Mouse (Mus musculus) limb, embryonic 15.5 days (tissue): ENCODE results near the gene Fyn. TPM values are rescaled to one million over a fixed set of nuclear protein-coding genes. Genes with fewer than 3 reads are reported as not detected.

Experiments
- ATAC-seq: fragments of 200-750 bp; cut with Nextera tagmentation; 2 replicates; pipeline ENCODE4 v1.8.0; 2017; ENCODE audit warnings: low read depth, moderate TSS enrichment; ENCODE audit not compliant: insufficient number of reproducible peaks, low FRiP score, low TSS enrichment
- H3K27ac ChIP-seq: fragments of 300-500 bp; sonication (generic); 2 replicates; pipeline ENCODE4 v1.5.1; 2015; ENCODE audit warnings: moderate library complexity, mild to moderate bottlenecking, inconsistent platforms
- H3K27me3 ChIP-seq: fragments of 300-500 bp; sonication (generic); 2 replicates; pipeline ENCODE4 v1.6.1; 2015; ENCODE audit warnings: inconsistent platforms
- H3K36me3 ChIP-seq: fragments of 300-500 bp; sonication (generic); 2 replicates; pipeline ENCODE4 v1.6.1; 2015; ENCODE audit warnings: inconsistent platforms
- H3K4me1 ChIP-seq: fragments of 300-500 bp; sonication (generic); 2 replicates; pipeline ENCODE4 v1.6.1; 2015; ENCODE audit warnings: inconsistent platforms
- H3K4me2 ChIP-seq: fragments of 300-500 bp; sonication (generic); 2 replicates; pipeline ENCODE4 v1.6.1; 2015; ENCODE audit warnings: mild to moderate bottlenecking, inconsistent platforms
- H3K4me3 ChIP-seq: fragments of 300-500 bp; sonication (generic); 2 replicates; pipeline ENCODE4 v1.5.1; 2015; ENCODE audit warnings: mild to moderate bottlenecking, inconsistent platforms
- H3K9ac ChIP-seq: fragments of 300-500 bp; sonication (generic); 2 replicates; pipeline ENCODE4 v1.6.1; 2015; ENCODE audit warnings: inconsistent platforms
- H3K9me3 ChIP-seq: fragments of 300-500 bp; sonication (generic); 2 replicates; pipeline ENCODE4 v1.6.1; 2016; ENCODE audit warnings: inconsistent platforms
- WGBS: fragments of 180-500 bp; shearing (Covaris S2); methylation state at CpG from one replicate; pipeline ENCODE4 v1.1.7; 2015; 5-methylcytosine and 5-hydroxymethylcytosine counted together
- polyA plus RNA-seq: library from polyadenylated mRNA; unstranded; fragments of >200 nt; fragmentation: Nextera tagmentation; extraction: Ambion mirVana; gene quantifications from 2 replicates; pipeline ENCODE4 v1.2.1, GENCODE M21; 2015

The Fyn gene
- polyA plus RNA-seq, 1 experiment from 2014 or later = 38.6 TPM

- H3K4me1 ChIP-seq = peaks cover 65% of the 10 kb centered on the region
- no peaks in the 10 kb centered on the region for H3K27me3 ChIP-seq
- H3K36me3 ChIP-seq = no peaks in the 10 kb centered on the region
- no peak overlapping the region for H3K9ac ChIP-seq
- peak overlapping the region; percentile 81; the same call in 1 of the 2 replicates for H3K27ac ChIP-seq
- WGBS = 68% methylated on average over 3 of the region's 3 CpGs
- H3K4me3 ChIP-seq = no peak overlapping the region
- no peak overlapping the region for H3K4me2 ChIP-seq
- ATAC-seq = no peak
- no peaks in the 10 kb centered on the region for H3K9me3 ChIP-seq
Measured at GRCm38 (mm10) chr10:39535347-39535746, 166.7 kb downstream of the Fyn start.

- Histone ChIP-seq H3K9me3 (no peaks in the 10 kb centered on the region), H3K36me3 (no peaks in the 10 kb centered on the region), H3K4me1 (peaks cover 68% of the 10 kb centered on the region), H3K9ac (no peak overlapping the region), H3K27me3 (no peaks in the 10 kb centered on the region), H3K4me3 (no peak overlapping the region), H3K27ac (peak overlapping the region; percentile 81), H3K4me2 (no peak overlapping the region)
- peak; percentile 45; the same call in 1 of the 2 replicates for ATAC-seq
- WGBS = 27% methylated on average over 11 of the region's 11 CpGs
Measured at GRCm38 (mm10) chr10:39536258-39536657, 167.6 kb downstream of the Fyn start.

GRCm38 (mm10) chr10:39540012-39540647 is 171.5 kb downstream of the Fyn start:
- no peak overlapping the region for H3K9ac ChIP-seq
- H3K4me2 ChIP-seq = no peak overlapping the region
- ATAC-seq = no peak
- H3K4me1 ChIP-seq = peaks cover 74% of the 10 kb centered on the region
- 56% methylated on average over 9 of the region's 9 CpGs for WGBS
- H3K9me3 ChIP-seq = no peaks in the 10 kb centered on the region
- H3K4me3 ChIP-seq = no peak overlapping the region
- H3K36me3 ChIP-seq = peaks cover 5% of the 10 kb centered on the region; the same call in 1 of the 2 replicates
- H3K27ac ChIP-seq = peak overlapping the region; percentile 43
- no peaks in the 10 kb centered on the region for H3K27me3 ChIP-seq

- H3K4me2 ChIP-seq = no peak overlapping the region
- H3K9me3 ChIP-seq = no peaks in the 10 kb centered on the region
- H3K36me3 ChIP-seq = peaks cover 7% of the 10 kb centered on the region; the same call in 1 of the 2 replicates
- H3K4me1 ChIP-seq = peaks cover 71% of the 10 kb centered on the region
- WGBS = 30% methylated on average over 7 of the region's 7 CpGs
- H3K4me3 ChIP-seq = no peak overlapping the region
- no peak for ATAC-seq
- H3K9ac ChIP-seq = no peak overlapping the region
- peak overlapping the region; percentile 86; the same call in 1 of the 2 replicates for H3K27ac ChIP-seq
- H3K27me3 ChIP-seq = no peaks in the 10 kb centered on the region
Measured at GRCm38 (mm10) chr10:39540995-39541394, 172.3 kb downstream of the Fyn start.

- peak overlapping the region; percentile 86 for H3K27ac ChIP-seq
- 52% methylated on average over 6 of the region's 6 CpGs for WGBS
- no peak overlapping the region for H3K4me3 ChIP-seq
- H3K9ac ChIP-seq = no peak overlapping the region
- H3K36me3 ChIP-seq = peaks cover 9% of the 10 kb centered on the region; the same call in 1 of the 2 replicates
- H3K27me3 ChIP-seq = no peaks in the 10 kb centered on the region
- no peak overlapping the region for H3K4me2 ChIP-seq
- H3K4me1 ChIP-seq = peaks cover 68% of the 10 kb centered on the region
- ATAC-seq = no peak
- no peaks in the 10 kb centered on the region for H3K9me3 ChIP-seq
Measured at GRCm38 (mm10) chr10:39541451-39541874, 172.8 kb downstream of the Fyn start.

- 22% methylated on average over 7 of the region's 7 CpGs for WGBS
- Histone ChIP-seq H3K4me1 (peaks cover 67% of the 10 kb centered on the region), H3K27me3 (no peaks in the 10 kb centered on the region), H3K9me3 (no peaks in the 10 kb centered on the region), H3K4me2 (no peak overlapping the region), H3K27ac (peak overlapping the region; percentile 86), H3K36me3 (peaks cover 10% of the 10 kb centered on the region; the same call in 1 of the 2 replicates), H3K9ac (no peak overlapping the region), H3K4me3 (no peak overlapping the region)
- ATAC-seq = no peak; the same call in 1 of the 2 replicates
Measured at GRCm38 (mm10) chr10:39541951-39542521, 173.4 kb downstream of the Fyn start.

GRCm38 (mm10) chr10:39542535-39543257 is 174.0 kb downstream of the Fyn start:
- peak; percentile 33 for ATAC-seq
- WGBS = 45% methylated on average over 15 of the region's 15 CpGs
- Histone ChIP-seq H3K27ac (peak overlapping the region; percentile 86), H3K4me2 (no peak overlapping the region), H3K36me3 (peaks cover 10% of the 10 kb centered on the region; the same call in 1 of the 2 replicates), H3K9ac (no peak overlapping the region), H3K27me3 (no peaks in the 10 kb centered on the region), H3K4me1 (peaks cover 60% of the 10 kb centered on the region), H3K4me3 (no peak overlapping the region), H3K9me3 (no peaks in the 10 kb centered on the region)

- 85% methylated on average over 5 of the region's 5 CpGs for WGBS
Measured at GRCm38 (mm10) chr10:39543258-39543770, 174.7 kb downstream of the Fyn start.

GRCm38 (mm10) chr10:39547369-39548074 is 178.9 kb downstream of the Fyn start:
- 68% methylated on average over 3 of the region's 3 CpGs for WGBS
- Histone ChIP-seq H3K9me3 (no peaks in the 10 kb centered on the region), H3K27ac (no peak overlapping the region), H3K36me3 (peaks cover 15% of the 10 kb centered on the region; the same call in 1 of the 2 replicates), H3K9ac (no peak overlapping the region), H3K4me3 (no peak overlapping the region), H3K4me2 (no peak overlapping the region), H3K27me3 (no peaks in the 10 kb centered on the region), H3K4me1 (peaks cover 42% of the 10 kb centered on the region)
- ATAC-seq = no peak

More at GRCm38 (mm10) chr10:39543258-39543770, 174.7 kb downstream of the Fyn start:
- Histone ChIP-seq H3K4me3 (no peak overlapping the region), H3K9me3 (no peaks in the 10 kb centered on the region), H3K27me3 (no peaks in the 10 kb centered on the region), H3K36me3 (peaks cover 10% of the 10 kb centered on the region; the same call in 1 of the 2 replicates), H3K9ac (no peak overlapping the region), H3K4me1 (peaks cover 56% of the 10 kb centered on the region), H3K4me2 (no peak overlapping the region), H3K27ac (peak overlapping the region; percentile 86)
- ATAC-seq = 0 out of 2 replicates have a peak, but pooled peaks have one; percentile 16

GRCm38 (mm10) chr10:39550791-39551190 is 182.1 kb downstream of the Fyn start:
- no peak overlapping the region for H3K4me2 ChIP-seq
- no peak overlapping the region for H3K9ac ChIP-seq
- no peak overlapping the region for H3K27ac ChIP-seq
- H3K4me1 ChIP-seq = peaks cover 39% of the 10 kb centered on the region
- no peak overlapping the region for H3K4me3 ChIP-seq
- 0 out of 2 replicates have a peak, but pooled peaks cover 8% of the 10 kb centered on the region for H3K36me3 ChIP-seq
- H3K27me3 ChIP-seq = no peaks in the 10 kb centered on the region
- 90% methylated on average over 2 of the region's 2 CpGs for WGBS
- no peak for ATAC-seq
- no peaks in the 10 kb centered on the region for H3K9me3 ChIP-seq

GRCm38 (mm10) chr10:39551637-39552185 is 183.1 kb downstream of the Fyn start:
- Histone ChIP-seq H3K27me3 (no peaks in the 10 kb centered on the region), H3K27ac (peak overlapping the region; percentile 23), H3K9me3 (no peaks in the 10 kb centered on the region), H3K9ac (no peak overlapping the region), H3K36me3 (0 out of 2 replicates have a peak, but pooled peaks cover 5% of the 10 kb centered on the region), H3K4me2 (no peak overlapping the region), H3K4me1 (peaks cover 36% of the 10 kb centered on the region), H3K4me3 (no peak overlapping the region)
- WGBS = 61% methylated on average over 9 of the region's 9 CpGs
- no peak for ATAC-seq
